Mouse (Mus musculus): ENCODE results near the gene Esf1.
A peak's percentile ranks its signal among the peaks of the same experiment; 100 is the strongest.
"Not testable (repeated sequence)": the region's sequence is repeated elsewhere in the genome, so short reads cannot be mapped to it uniquely, and the experiment has no call there.

Esf1 gene

DNA sequence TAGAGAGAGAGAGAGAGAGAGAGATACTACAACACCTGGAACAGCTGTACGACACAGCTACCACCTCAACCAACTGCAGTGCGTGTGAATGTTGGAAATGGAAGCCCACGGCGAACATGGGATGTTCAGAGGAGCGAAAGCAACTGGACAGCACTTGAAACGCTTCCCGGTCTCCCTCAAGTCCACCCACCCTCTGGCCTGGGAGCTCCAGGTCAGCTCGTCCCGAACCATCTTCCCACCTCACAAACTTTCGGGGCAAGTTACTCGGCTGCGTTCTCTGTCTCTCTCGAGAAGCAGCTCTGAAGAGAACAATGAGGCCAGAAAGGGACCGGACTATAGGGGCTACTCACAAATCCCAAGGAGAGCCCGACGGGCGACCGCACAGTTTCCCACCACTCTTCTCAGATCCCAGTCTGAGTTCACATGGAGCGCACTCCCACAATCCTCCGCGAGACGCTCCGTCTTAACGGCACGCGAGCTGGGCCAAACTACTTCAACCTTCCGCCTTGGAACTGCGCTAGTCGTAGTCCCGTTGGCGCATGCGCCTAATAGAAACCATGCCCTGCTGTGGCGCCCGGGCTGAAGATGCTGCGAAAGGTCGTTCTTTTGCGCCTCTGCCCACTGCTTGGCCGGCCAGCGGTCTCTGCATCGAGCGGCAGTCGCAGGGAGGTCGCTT, at the start of gene Esf1, which contains the start of gene Ndufaf5:
TSS of gene Esf1 (minus strand) at position 438 of the 676 bp plus-strand sequence.
TSS of gene Ndufaf5 (plus strand) at position 523 of the 676 bp plus-strand sequence.
- peak; percentile 91 to 92 for DNase-seq (ENCODE audit: low spot score in 2 of 2)

DNA sequence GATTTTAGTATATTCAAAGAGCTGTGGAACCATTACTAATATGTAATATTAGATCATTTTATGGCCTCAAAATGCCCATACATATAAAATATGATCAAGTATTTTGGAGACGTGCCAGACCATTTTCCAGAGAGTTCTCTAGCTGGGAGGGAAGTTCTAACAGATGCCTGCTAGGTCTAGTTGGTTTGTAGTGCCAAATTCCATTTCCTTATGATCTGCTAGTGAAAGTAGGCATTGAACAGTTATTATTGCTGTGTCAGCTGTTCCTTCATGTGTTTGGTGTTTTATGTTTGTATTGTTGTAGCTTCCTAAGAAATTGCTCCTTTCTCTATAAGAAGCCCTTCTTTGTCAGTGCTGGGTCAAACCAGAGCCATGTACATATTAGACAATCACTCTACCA, 45.6 kb upstream of the Esf1 start:
- no peak for DNase-seq (ENCODE audit: low spot score in 2 of 2)

DNA sequence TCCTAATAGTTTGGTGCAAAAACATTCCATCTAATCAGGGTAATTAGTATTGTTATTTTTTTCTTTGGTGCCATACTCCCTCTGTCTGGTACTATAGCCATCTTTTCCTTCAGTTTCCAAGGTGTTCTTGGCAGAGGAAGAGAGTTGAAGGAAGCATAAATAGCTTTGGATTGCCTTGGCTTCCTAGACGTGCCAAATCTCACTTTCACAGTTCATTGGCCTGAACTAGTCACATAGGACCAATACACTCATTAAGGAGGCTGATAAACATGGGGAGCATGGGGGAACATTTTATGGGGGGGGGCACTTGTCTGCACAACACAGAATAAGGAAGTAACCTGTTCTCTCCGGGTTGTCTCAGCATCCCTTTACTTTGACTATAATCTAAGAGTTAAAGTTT, 45.1 kb upstream of the Esf1 start:
- DNase-seq (ENCODE audit: low spot score in 2 of 2) = no peak

DNA sequence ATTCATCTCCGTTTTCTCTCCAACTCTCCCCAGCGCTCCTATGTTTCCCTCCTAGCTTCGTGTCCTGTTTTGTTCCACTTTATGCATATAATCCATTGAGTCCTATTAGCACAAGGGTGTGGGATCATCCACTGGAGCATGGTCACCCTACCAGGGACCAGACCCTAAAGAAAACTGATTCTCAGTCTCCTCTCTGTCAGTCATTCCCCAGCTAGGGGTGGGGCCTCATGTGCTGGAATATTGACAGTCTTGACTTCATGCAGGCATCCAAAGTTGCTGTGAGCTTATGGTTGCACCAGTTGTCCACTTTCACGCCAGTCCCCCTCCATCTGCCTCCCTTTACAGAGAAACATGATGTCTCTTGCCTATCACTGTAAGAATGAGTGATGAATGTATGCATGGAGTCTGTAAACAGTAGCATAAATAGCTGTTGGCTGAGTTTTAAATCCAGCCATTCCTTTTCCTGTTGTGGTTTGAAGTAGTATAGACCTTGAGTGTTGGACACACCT, 44.2 kb upstream of the Esf1 start:
- DNase-seq (ENCODE audit: low spot score in 2 of 2) = no peak

DNA sequence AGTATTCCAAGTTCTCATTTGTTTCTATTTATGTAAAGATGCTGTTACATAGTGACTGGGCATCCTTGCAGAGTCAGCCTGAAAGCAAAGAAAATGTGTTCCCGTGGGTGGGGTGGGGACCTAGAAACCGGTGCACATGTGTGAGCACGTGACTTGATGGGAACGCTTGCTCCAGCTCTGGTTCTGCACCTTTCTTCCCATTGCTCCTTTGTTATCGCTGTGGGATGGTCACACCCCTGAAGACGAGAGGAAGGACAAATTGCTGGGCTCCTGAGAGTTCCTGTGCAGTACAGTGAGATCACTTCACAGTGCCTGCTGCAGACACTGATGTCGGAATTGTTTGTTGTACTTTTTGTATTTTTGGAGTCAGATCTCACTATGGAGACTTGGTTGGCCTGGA, 33.4 kb upstream of the Esf1 start:
- DNase-seq (ENCODE audit: low spot score in 2 of 2) = no peak

DNA sequence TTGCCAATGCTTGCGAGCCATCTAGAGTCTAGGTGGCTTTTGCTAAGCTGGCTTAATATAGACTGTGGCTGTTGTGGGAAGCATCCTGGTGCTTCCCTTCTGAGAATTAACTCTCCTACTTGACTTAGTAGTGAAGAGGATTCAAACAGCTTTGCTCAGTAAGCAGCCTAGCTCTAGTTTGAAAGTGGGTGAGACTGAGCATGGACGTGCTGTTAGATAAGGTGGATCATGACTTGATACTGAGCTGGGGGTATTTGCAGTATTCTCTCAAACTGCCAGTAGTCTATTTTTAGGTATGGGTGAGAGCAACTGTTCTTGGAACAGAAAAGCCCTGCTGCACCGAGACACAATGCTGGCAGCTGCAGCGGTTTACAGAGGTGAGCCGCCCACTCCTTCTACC, 32.2 kb upstream of the Esf1 start:
- DNase-seq (ENCODE audit: low spot score in 2 of 2) = no peak

DNA sequence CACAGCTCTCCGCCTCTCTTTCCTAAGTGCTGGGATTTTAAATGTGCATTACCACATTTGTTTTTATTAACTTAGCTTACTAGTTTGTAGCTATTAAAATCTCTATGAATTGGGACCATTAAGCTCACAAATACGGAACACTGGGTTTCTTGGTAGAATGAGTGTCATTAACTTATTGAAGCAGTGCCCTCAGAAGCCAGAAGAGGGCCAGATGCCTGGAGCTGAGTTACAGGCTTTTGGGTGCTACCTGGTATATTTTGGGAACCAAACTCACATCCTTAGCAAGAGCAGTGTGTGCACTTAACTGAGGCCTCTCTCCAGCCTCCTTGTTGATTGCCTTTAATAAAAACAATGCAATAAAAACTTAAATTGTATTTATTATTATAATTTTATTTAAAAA, 30.3 kb upstream of the Esf1 start:
- DNase-seq (ENCODE audit: low spot score in 2 of 2) = no peak

DNA sequence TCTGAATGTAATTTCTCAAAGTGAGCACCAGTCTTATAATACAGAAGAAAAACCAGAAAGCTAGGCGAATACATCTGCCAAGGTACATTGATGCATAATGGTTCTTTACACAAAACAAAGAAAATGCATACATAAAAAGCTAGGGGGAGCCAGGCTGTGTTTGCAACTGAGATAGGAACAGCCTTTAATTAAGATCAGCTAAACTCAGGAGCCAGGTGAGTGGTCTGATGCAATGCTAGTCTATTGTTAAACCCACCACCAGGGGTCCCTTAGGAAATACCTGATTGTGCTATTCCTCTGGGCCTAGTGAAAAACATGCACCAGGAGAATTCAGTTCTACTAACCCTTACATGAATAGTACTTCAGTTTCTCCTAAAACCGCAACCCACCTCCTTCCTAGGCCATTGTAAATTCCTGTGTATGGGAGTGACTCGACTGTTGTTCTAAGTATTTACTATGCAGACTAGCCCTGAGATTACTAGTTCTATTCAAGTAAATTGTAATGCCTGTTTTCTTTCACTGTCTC, 15.4 kb upstream of the Esf1 start:
- not testable (repeated sequence) for DNase-seq (ENCODE audit: low spot score in 2 of 2)

DNA sequence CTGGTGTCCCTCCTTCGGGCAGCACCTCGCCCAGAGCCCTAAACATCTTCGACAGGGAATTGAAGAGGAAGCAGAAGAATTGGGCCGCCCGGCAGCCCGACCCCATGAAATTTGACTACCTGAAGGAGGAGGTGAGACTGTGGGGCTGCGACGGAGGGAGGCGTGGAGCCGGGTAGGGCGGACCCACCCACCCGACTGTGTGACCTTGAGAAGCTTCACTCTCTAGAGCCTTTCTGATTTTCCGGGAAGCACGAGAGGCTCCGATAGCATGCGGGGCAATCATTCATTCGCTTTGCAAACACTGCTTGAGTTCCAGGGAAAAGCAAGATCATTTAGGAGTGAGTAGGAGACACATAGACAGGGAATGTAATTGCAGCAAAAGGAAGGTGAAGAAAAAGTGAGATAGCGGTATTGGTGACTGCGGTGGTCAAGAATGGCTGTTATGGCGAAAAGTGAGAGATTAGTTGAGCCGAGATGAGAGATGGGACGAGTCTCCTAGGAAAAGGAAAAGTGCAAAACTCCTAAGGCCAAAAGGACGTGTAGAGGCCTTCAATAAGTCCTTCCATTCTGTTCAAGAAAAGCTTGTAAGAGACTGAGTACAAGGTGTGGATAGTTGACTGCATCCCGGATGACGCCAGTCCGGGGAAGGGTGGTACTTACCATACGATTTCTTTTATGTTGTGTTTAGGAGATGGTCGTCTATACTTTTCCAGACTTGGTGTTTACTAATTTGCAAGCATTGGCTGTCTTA, 614 bp upstream of the Esf1 start:
- DNase-seq (ENCODE audit: low spot score in 2 of 2) = peak in 1 of 2 experiments; percentile 51

DNA sequence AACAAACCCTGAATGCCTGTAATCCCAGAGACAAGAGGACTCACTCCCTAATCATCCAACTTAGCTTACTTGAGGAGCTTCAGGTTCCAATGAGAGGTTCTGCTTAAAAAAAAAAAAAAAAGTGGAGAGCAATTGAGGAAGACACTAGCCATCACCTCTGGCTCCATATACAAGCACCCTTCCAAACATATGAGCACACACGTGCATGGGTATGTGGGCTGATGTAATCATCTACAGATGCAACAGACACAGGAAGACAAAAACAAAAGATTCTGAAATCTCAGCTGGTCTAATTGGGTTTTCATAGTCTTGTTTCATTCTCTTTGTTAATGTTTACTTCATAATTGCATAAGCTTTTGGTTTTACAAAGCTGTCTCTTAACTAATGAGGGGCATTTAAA, 1.3 kb downstream of the Esf1 start:
- DNase-seq (ENCODE audit: low spot score in 2 of 2) = no peak

DNA sequence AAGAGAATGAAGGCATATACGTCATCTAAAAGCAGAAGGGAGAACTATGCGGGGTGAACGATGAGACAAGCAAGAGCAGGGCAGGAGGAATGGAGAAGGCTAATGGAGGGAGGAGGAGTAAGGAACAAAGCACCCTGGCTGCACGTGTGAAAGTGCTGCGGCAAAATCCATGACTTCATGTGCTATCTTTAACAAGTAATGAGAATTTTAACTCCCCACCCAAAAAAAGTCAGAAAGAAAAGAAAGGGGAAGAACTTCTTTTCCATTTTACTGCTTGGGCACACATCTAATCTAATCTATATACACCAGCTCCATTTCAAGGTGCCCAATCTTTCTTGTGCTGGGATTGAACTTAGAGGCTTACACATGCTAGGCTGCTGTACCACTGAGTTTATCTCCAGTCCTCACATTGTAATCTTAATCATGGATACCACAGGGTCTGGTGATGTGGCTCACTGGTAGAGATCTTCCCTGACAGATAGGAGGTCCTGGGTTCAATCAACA, 7.0 kb downstream of the Esf1 start:
- DNase-seq (ENCODE audit: low spot score in 2 of 2) = no peak

DNA sequence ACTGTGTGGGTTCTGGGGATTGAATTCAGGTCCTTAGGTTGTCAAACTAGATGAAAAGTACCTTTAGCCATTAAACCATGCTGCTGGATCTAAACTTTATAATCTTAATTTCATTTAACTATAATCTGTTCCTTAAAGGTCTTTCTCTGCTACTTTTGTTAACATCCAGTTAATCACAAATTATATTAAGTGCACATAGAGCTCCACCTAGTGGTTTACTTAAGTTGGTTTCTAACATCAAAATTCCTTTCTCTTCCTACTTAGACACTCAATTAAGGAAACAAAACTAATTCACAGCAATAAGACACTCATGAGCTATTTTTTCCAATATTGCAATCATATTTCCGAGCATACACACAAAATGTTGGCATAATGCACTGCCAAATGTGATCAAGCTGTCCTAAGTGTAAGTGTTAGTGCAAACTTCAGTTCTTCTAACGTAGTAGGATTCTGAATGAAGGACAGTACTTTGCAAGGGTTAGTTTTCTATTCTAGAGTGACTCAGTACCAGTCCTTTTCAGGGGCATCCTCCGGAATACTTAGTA, 11.1 kb downstream of the Esf1 start:
- no peak for DNase-seq (ENCODE audit: low spot score in 2 of 2)

DNA sequence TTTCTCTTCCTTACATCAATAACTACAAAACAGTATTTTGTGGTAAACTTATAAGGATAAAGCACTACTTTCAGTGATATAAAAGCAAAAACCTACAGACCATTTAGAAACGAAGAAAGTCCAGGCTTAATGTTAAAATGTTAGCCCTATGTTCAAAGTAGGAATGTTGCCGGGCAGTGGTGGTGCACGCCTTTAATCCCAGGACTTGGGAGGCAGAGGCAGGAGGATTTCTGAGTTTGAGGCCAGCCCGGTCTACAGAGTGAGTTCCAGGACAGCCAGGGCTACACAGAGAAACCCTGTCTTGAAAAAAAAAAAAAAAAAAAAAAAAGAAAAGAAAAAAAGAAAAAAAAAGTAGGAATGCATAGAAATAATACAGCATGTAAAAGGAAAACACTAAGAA, 18.6 kb downstream of the Esf1 start, which contains the start of gene Gm17374:
TSS of gene Gm17374 (plus strand) at position 301 of the 400 bp plus-strand sequence.
- DNase-seq (ENCODE audit: low spot score in 2 of 2) = not testable (repeated sequence)

DNA sequence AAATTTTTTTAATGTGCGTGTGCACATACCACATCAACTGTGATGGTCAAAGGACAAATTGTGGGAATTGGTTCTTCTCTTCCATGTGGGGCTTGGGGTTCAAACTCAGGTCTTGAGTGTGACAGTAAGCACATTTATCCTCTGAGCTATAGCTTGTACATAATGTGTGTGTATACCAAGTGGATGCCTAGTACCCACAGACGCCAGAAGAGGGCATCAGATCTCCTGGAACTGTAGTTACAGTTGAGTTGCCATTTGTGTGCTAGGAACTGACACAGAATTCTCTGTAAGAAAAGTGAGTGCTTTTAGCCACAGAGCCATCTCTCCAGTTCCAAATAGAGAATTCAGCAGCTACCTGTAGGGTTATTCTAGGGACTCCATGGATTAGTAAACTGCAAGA, 44.8 kb downstream of the Esf1 start:
- DNase-seq (ENCODE audit: low spot score in 2 of 2) = no peak

DNA sequence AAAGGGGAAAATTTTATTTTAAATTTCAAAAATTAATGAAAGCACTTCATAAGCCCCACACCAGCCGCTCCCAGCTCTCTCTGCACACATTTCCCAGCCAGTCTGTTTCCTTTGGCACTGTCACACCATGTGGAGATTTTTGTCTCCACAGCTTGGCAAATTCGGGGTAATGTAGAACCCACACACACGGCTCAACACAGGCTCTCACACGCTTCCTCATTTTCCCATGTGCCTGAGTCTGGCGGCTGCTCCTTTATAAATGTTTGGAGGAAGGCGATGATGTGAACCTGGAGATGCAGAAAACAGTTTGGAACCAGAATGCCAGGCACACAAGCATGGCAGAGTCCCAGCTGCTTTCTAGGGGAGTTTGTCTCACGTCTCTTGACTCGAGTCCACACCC, 56.5 kb downstream of the Esf1 start:
- no peak for DNase-seq (ENCODE audit: low spot score in 2 of 2)

DNA sequence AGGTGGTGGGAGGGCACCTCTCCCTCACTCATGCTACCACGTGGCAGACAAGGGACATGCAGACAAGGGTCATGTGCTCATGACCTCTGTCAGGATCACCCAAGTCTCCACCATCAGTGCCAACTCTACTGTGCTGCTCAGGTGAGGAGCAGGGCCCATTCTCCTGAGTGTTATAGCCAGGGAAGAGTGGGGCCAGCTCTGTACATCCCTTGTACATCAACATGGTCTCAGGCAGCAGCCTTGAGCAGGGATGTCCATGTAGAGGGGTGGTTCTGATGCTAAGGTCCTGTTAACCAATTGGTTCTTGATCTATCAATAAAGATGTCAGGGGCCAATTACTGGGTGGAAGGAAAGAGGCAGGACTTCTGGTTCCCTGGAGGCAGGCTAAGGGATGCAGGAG, 61.4 kb downstream of the Esf1 start:
- DNase-seq (ENCODE audit: low spot score in 2 of 2) = no peak

DNA sequence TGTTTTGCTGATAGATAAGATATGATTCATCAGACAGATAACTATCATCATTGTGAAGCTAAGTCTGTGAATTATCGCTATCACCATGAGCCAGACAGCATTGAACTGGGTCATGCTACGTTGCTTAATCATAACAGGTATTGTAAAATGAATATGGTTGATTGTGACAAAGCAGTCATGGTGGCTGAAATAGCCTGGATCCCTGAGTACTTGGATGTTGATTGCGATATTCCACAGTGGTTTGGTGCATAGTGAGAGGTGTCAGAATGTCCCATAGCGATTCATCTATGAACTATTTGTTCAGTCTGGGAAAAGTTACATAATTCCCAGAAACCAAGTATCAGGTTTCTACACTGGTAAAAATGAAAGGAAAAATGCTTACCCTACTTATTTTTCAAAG, 62.7 kb downstream of the Esf1 start:
- no peak for DNase-seq (ENCODE audit: low spot score in 2 of 2)

DNA sequence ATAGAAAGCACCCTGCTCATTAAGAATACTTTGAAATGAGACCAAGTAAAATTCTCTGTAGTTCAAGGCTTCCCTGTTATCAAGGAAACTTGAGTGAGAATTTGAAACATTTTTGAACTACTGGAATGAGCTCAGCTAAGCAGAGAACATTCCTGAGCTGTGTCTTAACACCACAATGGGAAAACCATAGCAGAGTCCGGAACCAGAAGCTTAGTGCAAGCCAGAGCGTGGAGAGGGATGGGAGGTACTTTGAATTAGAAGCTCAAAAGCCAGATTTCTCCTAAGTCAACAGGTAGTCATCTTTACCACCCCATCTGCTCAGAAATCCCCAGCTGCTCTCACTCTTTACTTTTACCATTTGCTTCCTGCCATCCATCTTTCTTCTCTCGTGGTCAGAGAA, 65.4 kb downstream of the Esf1 start:
- no peak for DNase-seq (ENCODE audit: low spot score in 2 of 2)

DNA sequence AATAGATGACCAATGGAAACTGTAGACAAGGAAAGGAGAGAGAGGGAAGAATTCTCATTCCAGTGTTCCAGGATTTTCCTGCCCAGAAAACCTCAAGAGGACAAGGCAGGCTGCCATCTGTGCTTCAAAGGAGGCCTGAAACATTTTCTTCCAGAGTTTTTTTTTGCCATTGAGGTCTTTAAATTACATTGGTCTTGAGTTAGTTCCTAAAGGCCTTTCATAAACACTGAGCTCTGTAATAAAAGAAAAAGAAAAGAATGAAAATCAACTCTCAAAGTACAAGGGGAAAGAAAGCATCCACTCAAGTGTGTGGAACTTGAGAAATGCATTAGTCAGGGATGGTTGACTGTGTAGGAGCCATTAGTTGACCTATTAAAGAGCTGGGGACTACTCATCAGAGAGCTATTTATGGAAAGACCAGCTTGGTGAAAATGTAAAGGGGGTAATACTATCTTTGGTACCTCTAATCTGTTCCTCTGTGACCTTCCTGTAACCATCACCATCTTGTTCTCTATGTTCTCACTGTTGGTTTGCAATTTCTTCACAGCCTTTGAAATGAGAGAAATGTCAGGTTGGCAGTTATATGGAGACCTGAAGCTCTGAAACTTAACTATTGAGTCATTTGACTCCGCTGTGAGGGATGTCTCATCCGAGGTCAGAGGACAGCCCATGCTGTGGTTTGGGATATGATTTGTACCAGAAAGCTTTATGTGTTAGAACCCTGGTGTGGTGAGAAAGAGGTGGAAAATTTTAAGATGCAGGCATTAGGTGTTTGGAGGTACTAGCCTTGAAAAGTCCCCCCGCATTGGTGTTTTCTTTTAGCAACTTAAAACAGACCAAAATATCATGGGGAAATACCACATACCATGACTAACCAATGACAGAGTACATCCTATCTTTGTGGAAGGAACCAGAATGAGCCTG, 69.6 kb downstream of the Esf1 start:
- DNase-seq (ENCODE audit: low spot score in 2 of 2) = no peak

DNA sequence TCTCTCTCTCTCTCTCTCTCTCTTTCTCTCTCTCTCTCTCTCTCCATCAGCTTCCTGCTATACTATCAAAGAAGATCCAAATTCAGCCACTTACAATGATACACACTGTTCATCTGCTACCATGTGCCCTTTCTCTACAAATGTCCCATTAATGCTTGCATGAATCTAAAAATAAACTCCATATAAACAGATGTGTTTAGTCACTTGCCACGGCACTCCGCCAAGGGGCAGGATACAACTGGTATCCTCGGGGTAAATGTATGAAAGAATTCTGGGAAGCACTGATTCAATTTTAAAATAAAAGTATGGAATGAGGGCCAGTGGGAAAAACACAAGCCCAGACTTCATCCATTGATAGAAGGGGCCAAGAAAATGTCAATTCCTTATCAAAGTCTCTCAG, 70.4 kb downstream of the Esf1 start:
- no peak for DNase-seq (ENCODE audit: low spot score in 2 of 2)

DNA sequence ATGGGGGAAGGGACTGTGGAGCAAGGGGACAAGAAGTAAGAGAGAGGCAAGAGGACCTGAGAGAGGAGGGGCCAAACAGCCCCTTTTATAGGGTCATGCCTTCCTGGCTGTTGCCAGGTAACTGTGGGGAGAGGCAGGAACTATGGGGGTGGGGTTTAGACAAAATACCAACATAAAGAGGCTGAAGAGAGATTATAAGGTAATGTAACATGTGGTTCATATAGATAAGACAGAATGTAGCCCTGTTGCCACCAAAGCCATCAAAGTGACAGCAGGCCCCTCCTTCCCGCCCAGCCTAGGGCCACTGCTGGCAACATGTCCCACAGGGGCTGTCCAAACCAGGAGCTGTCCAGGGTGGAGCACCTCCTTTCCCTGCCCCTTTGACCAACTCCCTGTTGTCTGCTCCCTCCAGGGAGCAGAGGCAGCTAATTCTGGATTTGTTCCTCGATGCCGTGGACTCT, 73.2 kb downstream of the Esf1 start:
- DNase-seq (ENCODE audit: low spot score in 2 of 2) = peak; percentile 15 to 20
